Comparison of ENCODE assay signal across 11 mouse cellular contexts in genomic region chr17:73639401-73640116, GRCm38 (mm10).
DNase-seq lines count a peak whose midpoint lies in the region; ATAC-seq and TF ChIP-seq lines count a peak whose summit lies in the region.
"Had no signal": no experiment of that assay in that cellular context is flagged by ENCODE, and none has a peak within 500 bp of the region (broad histone marks: within the 10 kb centered on the region; RNA-seq: fewer than 3 reads in every experiment).

No protein-coding gene starts in this region.

- DNase-seq in Patski (ENCODE audit: low read depth, low spot score), result peak; percentile 24
- peak; percentile 83 for DNase-seq in kidney, adult 11 months
- no peak for DNase-seq in cerebellum, adult 9-10 months
- DNase-seq in left cerebral cortex, adult 9 months (ENCODE audit: low spot score in 2 of 2), result no peak
- no peak for DNase-seq in cerebellum, postnatal 36 days
- DNase-seq: gastrocnemius, adult 2 months; lung, postnatal 36 days had no signal

- in situ Hi-C loops in Patski (cut with MboI; ENCODE audit: low pct_unique_long_range_greater_than_20kb), result no loop called here

- ATAC-seq in forebrain, embryonic 12.5 days (ENCODE audit: low FRiP score), result peak; percentile 66; the same call in 1 of the 2 replicates
- ATAC-seq in forebrain, embryonic 15.5 days (replicated peaks), result no peak; the same call in 1 of the 2 replicates
- peak; percentile 49 for ATAC-seq in Patski
- peak; percentile 85 for ATAC-seq in limb, embryonic 12.5 days (ENCODE audit: insufficient number of reproducible peaks, insufficient read depth, low FRiP score, low TSS enrichment, low read depth)

- CTCF ChIA-PET in Patski (lab: Charles Lee), result no interaction called here

- H3K36me3 ChIP-seq in forebrain, embryonic 12.5 days (replicated peaks), result no peaks in the 10 kb centered on the region
- H3K36me3 ChIP-seq in forebrain, embryonic 15.5 days, result no peaks in the 10 kb centered on the region
- no peaks in the 10 kb centered on the region for H3K36me3 ChIP-seq in limb, embryonic 12.5 days
- H3K36me3 ChIP-seq: hindbrain, embryonic 15.5 days had no signal

- no peaks in the 10 kb centered on the region for H3K27me3 ChIP-seq in forebrain, embryonic 12.5 days
- H3K27me3 ChIP-seq in forebrain, embryonic 15.5 days, result no peaks in the 10 kb centered on the region
- no peaks in the 10 kb centered on the region for H3K27me3 ChIP-seq in Patski
- H3K27me3 ChIP-seq in limb, embryonic 12.5 days, result peaks cover 14% of the 10 kb centered on the region; the same call in 1 of the 2 replicates
- H3K27me3 ChIP-seq: hindbrain, embryonic 15.5 days had no signal

- H3K4me3 ChIP-seq in forebrain, embryonic 12.5 days (replicated peaks), result no peak overlapping the region
- H3K4me3 ChIP-seq in forebrain, embryonic 15.5 days, result no peak overlapping the region
- no peak overlapping the region for H3K4me3 ChIP-seq in limb, embryonic 12.5 days (replicated peaks)
- H3K4me3 ChIP-seq: gastrocnemius, adult 2 months; hindbrain, embryonic 15.5 days had no signal

- POLR2A ChIA-PET in Patski (lab: Charles Lee), result no interaction called here

- peaks cover 9% of the 10 kb centered on the region for H3K4me1 ChIP-seq in forebrain, embryonic 12.5 days
- H3K4me1 ChIP-seq in forebrain, embryonic 15.5 days, result peaks cover 6% of the 10 kb centered on the region; the same call in 1 of the 2 replicates
- H3K4me1 ChIP-seq in limb, embryonic 12.5 days (replicated peaks), result peaks cover 25% of the 10 kb centered on the region

- WGBS in forebrain, embryonic 12.5 days, result 36% methylated on average over 6 of the region's 6 CpGs
- 32% methylated on average over 6 of the region's 6 CpGs for WGBS in forebrain, embryonic 15.5 days
- 11% methylated on average over 6 of the region's 6 CpGs for WGBS in limb, embryonic 12.5 days

- no peaks in the 10 kb centered on the region for H3K9me3 ChIP-seq in forebrain, embryonic 12.5 days
- no peaks in the 10 kb centered on the region for H3K9me3 ChIP-seq in forebrain, embryonic 15.5 days
- H3K9me3 ChIP-seq in limb, embryonic 12.5 days, result peaks cover 3% of the 10 kb centered on the region; the same call in 1 of the 2 replicates
- H3K9me3 ChIP-seq: hindbrain, embryonic 15.5 days had no signal

- peak overlapping the region; percentile 50 for H3K27ac ChIP-seq in forebrain, embryonic 12.5 days
- H3K27ac ChIP-seq in forebrain, embryonic 15.5 days (replicated peaks), result no peak overlapping the region
- peak overlapping the region; percentile 76; the same call in 1 of the 2 replicates for H3K27ac ChIP-seq in limb, embryonic 12.5 days
- H3K27ac ChIP-seq: gastrocnemius, adult 2 months; hindbrain, embryonic 15.5 days had no signal

- H3K4me2 ChIP-seq in forebrain, embryonic 12.5 days, result no peak overlapping the region
- H3K4me2 ChIP-seq in forebrain, embryonic 15.5 days (replicated peaks), result no peak overlapping the region
- peak overlapping the region; percentile 21 for H3K4me2 ChIP-seq in limb, embryonic 12.5 days
- H3K4me2 ChIP-seq: hindbrain, embryonic 15.5 days had no signal

- no peak for TF ChIP-seq CTCF in Patski (IDR thresholded peaks at IDR 0.05)

- H3K9ac ChIP-seq in forebrain, embryonic 12.5 days, result no peak overlapping the region
- H3K9ac ChIP-seq in forebrain, embryonic 15.5 days (replicated peaks), result no peak overlapping the region
- no peak overlapping the region for H3K9ac ChIP-seq in limb, embryonic 12.5 days (replicated peaks)
- H3K9ac ChIP-seq: hindbrain, embryonic 15.5 days had no signal

Comparison
In these comparisons a context has a peak if more than half of its experiments do, and no peak if none do; other contexts are left out.
1. DNase-seq: peak in Patski (single experiment) and kidney, adult 11 months (single experiment); none in cerebellum, adult 9-10 months (single experiment), left cerebral cortex, adult 9 months (0 of 2) and cerebellum, postnatal 36 days (0 of 2).